Mouse (Mus musculus): Measurements from ENCODE around the gene Spata32.

Spata32 gene

GRCm38 (mm10) chr11:103173041-103173770, 45.0 kb downstream of the Spata32 start:
- peak; percentile 21 for DNase-seq

GRCm38 (mm10) chr11:103172392-103173040, 45.7 kb downstream of the Spata32 start:
- DNase-seq = peak; percentile 44

DNA sequence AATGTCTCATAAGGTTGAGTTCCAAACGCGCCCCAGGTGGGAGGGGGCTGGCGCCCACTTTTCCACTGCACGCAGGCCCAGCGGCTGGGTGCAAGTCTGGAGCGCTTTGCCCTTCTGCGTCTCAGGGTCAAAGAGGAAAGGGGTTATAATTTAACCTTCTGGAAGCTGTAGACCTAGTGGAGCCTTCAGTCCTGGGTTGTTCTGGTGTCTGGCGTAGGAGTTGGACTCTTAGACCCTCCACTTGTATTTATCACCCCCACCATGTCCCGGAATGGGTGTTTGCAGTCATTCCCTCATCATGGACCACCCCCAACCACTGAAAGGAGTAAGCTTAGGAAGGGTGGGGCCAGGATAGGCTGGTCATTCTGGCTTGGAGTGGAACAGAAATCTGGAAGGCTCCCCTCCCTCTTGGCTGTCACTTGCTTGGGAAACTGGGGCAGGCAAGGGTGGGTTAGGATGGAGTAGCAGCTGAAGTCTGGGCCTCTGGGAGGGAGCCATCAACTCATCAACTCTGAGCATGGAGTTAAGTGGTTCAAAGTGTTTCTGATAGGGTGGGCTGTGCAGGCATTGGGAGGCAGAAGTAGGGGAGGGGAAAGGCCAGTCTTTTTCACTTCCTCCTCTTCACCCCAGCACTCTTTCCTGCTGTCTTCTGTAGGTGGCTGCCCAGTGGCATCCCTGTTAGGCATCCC, 46.4 kb downstream of the Spata32 start:
- peak; percentile 30 for DNase-seq

DNA sequence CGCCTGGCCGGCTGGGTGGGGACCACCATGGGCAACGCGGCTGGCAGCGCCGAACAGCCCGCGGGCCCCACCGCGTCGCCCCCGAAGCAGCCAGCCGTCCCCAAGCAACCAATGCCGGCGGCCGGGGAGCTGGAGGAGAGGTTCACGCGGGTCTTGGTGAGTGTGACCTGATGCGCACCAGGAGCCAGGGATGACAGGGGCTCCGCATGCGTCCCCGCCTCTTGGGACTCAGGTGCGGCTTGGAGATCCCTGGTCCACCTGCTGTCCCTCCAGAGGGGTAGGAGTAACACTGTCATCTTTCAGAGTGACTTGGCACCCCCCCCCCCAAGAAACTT, 47.0 kb downstream of the Spata32 start:
- DNase-seq = no peak

DNA sequence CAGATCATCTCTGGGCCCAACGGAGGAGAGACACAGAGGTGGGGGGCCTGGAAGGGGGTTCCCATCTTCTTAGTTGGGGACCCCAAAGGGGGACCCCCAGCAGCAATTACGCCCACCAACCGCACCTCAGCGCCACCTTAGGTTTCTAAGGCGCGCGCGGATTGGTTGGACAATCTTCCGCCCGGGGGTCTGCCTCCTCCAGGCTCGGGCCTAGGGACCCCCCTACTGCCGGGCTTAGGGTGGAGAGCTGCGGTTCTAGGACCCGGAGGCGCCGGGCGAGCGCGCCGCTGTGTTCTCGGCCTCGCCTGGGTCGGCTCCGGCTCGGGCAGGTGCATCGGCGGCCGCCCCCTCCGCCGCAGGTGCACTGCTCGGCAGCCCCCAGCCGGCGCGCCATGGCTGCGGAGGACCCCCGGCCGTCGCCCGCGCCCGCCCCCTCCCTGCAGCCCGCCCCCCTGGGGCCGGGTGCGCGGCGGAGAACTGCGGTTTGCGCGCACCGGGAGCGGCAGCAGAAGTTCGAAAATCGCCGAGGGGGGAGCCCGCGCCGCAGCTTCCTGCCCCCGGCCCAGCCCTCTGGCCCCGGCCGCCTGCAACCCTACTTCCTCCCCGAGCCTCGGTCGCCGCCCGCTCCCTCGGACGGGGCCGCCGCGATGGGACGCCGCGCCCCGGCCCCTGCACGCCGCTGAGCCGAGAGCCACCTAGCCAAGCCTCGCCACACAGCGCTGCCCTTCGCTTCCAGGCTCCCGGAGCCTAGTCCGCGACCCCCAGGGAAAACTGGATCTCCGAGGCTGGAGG, 47.5 kb downstream of the Spata32 start, which contains the start of gene Fmnl1:
TSS of gene Fmnl1 (plus strand) at position 614 of the 792 bp plus-strand sequence.
- no peak for DNase-seq

GRCm38 (mm10) chr11:103170111-103170493, 48.1 kb downstream of the Spata32 start:
- DNase-seq = no peak

GRCm38 (mm10) chr11:103169664-103170063, 48.6 kb downstream of the Spata32 start:
- no peak for DNase-seq

DNA sequence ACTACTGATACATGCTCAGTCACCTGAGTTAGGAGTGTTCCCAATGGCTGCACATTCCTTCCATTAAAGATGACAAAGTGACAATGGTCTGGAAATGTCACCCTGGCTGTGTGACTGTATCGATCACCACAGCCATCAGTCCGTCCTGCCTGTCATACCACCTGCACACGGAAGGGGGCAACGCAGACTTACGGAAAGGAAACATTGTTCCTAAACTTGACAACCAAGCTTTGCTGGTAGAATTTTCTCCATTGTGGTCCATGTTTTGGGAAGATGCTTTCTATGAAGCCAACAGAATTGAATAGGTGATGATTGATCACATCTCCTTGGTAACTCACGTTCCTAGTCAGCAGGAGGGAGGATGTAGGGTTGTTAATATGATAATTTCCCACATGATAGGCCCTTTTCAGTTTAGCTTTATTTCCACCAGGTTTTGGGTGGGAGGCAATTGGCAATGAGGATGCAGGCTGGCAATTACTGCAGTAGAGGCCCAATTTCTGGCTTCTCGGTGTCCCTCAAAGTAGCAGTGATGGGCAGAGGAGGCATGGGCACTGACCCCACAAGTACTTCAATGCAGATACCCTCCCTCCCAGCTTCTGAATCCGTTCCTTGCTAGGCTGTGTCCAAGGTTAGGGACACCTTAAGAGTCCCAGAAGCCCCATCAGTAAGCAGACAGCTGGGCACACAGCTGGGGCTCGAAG, 49.4 kb downstream of the Spata32 start:
- DNase-seq = peak; percentile 82

DNA sequence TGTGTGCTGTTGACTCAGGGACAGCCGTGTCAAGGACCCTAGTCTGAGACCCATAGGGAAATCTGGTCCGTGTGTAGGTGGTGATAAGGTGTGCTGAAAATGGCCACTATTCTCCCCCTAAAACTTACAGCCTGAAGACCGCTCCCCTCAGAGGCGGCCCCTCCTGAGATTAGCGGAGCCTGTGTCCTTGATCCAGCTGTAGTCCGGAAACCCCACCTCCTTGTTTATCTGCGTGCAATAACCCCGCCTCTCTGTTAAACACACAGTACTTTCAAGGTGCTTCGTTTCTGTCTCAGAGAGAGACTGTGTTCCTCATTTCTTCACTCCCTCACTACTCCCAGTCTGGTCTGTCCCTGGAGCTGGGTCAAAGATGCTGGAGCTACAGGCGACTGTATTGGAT, 53.8 kb downstream of the Spata32 start:
- DNase-seq = no peak

GRCm38 (mm10) chr11:103162132-103162531, 56.1 kb downstream of the Spata32 start:
- no peak for DNase-seq

DNA sequence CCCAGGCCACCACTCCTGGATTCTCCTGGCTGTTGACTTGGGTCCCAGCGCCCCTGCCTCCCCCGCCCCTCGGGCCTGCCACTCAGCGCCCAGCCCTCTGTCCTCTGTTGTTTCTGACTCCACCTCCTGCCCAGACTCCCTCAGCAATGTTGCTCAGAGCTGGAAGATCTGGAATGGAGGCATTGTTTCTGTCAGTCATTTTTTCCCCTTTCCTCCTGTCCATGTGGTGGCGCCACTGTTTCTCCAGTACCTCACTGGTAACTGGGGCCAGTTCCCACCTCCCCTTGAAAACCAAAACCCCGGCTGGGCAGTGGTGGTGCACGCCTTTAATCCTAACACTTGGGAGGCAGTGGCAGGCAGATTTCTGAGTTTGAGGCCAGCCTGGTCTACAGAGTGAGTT, 56.8 kb downstream of the Spata32 start:
- no peak for DNase-seq

DNA sequence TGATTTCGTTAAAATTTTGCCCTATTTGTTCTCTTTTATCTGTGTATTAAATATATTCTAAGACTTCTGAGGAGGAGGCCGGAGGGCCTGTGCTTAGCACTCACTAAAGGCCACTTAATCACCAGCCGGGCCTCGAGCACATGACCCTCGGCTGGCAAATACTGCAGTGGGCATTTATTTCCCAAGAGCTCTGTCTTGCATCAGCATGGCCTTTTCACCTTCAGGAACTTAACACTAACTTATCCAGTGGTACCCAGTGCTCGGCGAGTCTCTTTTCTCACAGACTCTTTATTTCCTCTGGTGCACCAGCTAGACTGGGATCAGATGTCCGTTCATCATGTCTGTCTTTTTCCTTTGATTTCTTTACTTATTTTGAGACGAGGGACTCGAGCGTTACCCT, 57.5 kb downstream of the Spata32 start:
- peak; percentile 21 for DNase-seq

DNA sequence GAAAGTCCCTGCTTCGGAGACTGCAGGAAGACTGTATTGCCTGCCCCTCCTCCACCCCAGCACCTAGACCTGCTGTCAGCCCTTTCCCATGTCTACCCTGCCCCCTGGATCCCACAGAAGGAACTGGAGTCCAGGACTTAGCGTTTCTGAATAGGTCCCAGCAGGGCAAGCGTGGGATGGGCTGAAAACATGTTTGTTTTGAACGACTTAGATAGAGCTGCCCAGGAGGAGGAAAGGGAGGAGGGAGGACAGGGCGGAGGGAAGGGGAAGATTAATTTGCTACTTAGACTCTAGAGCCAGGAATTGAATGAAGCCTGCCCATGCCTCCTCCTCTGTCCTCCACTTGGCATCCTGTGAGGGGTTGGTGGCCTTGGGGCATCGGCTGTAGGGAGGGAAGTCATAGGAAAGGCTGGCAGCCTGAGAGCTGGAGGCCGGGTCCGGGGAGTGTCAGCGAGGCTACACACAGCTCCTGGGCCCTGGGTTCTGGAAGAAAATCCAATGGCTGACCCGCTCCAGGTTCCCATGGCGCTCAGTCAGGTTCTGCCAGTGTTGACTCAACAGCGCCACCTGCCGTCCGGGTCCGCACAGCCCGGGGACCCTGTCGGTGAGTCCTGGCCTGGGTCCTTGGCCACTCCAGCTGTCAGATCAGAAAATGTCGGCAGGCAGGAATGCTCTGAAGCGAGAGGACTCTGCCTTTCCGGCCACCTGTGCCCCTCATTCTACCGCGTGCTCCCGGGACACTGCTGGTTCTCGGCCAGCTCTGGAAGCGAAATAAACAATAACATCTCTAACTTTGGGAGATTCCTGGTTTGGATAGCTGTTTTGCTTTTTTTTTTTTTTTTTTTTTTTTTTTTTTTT, 59.4 kb downstream of the Spata32 start:
- DNase-seq = peak; percentile 95

Measured in cerebellum, adult 9-11 months (tissue).